Mouse (Mus musculus): ENCODE data around the gene Ntsr2. TPM values are rescaled to one million over a fixed set of nuclear protein-coding genes. Genes with fewer than 3 reads are reported as not detected.

Ntsr2 gene
- 0.14 TPM in 1 of 2 replicates, not detected in the other for polyA plus RNA-seq (2016; fragmentation: Nextera tagmentation; extraction: Ambion mirVana)

DNA sequence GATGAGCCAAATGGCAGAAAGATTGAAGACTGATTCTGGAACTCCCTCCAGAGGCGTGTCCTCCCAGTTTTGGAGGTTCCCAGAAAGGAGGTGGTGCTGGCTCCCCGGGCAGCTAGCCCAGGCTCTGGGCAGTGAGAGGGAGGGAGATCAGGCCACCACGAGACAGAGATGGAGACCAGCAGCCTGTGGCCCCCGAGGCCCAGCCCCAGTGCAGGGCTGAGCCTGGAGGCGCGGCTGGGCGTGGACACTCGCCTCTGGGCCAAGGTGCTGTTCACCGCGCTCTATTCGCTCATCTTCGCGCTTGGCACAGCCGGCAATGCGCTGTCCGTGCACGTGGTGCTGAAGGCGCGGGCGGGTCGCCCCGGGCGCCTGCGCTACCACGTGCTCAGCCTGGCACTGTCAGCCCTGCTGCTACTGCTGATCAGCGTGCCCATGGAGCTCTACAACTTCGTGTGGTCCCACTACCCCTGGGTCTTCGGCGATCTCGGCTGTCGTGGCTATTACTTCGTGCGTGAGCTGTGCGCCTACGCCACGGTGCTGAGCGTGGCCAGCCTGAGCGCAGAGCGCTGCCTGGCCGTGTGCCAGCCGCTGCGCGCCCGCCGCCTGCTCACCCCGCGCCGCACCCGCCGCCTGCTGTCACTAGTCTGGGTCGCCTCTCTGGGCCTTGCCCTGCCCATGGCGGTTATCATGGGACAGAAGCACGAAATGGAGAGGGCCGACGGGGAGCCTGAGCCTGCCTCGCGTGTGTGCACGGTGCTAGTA, at the start of gene Ntsr2:
Gene Ntsr2, plus strand, starts transcription at position 51 of the 762 bp plus-strand sequence.
- H3K9ac ChIP-seq (replicated peaks), result no peak within 1 kb of the TSS
- peak within 1 kb of the TSS; percentile 30 for H3K4me3 ChIP-seq
- 6% methylated on average over 58 of the region's 58 CpGs for WGBS
- no peak within 1 kb of the TSS for H3K27ac ChIP-seq (replicated peaks)
- peaks cover 8% of the 10 kb centered on the region for H3K4me1 ChIP-seq
- no peaks in the 10 kb centered on the region for H3K36me3 ChIP-seq
- H3K27me3 ChIP-seq, result peaks cover 46% of the 10 kb centered on the region
- ATAC-seq (ENCODE audit: low FRiP score, low read depth), result peak; percentile 79
- H3K4me2 ChIP-seq (replicated peaks), result peak within 1 kb of the TSS; percentile 50
- no peaks in the 10 kb centered on the region for H3K9me3 ChIP-seq

DNA sequence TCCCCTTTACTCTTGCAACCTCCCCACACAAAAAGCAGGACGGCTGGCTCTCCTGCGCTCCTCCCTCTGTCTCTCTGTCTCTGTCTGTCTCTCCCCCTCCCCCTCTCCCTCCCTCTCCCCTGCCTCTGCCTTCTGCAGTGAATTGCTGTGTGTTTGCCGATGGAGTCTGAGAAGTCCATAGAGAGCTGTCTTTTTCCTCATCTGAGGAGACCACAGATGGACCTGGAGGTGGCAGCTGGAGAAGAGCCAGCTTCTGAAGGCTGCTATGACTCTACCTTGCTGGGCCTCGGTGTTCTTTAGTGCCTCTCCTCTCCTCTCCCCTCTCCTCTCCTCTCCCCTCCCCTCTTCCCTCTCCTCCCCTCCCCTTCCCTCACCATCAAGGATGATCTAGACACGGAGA, 47.6 kb upstream of the Ntsr2 start:
- Histone ChIP-seq H3K4me2 (replicated peaks) (no peak overlapping the region), H3K4me3 (no peak overlapping the region), H3K27me3 (no peaks in the 10 kb centered on the region), H3K4me1 (no peaks in the 10 kb centered on the region), H3K27ac (replicated peaks) (no peak overlapping the region), H3K36me3 (no peaks in the 10 kb centered on the region), H3K9ac (replicated peaks) (no peak overlapping the region), H3K9me3 (no peaks in the 10 kb centered on the region)
- WGBS, result 77% methylated on average over 5 of the region's 5 CpGs
- ATAC-seq (ENCODE audit: low FRiP score, low read depth), result no peak

DNA sequence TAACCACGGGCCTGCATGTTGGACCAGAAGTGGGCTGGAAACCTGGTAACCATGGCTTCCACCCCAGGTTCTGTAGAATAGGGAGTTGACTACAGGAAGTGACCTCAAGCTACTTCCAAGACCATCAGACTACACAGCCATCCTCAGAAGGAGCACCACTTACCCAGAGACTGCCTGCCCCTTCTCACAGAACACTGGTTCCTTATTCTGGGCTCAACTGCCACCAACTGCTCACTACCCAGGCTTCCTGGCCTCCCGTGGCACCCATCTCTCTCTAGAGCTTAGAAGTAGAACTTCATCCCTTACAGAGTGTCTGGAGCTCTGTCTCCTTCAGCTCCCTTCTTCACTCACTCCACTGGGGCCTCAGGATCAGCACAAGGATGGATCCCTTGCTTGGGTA, 42.2 kb upstream of the Ntsr2 start, which contains the start of gene Lpin1:
Gene Lpin1, minus strand, starts transcription at position 31 of the 400 bp plus-strand sequence.
- Histone ChIP-seq H3K9me3 (no peaks in the 10 kb centered on the region), H3K4me1 (no peaks in the 10 kb centered on the region), H3K27me3 (no peaks in the 10 kb centered on the region), H3K36me3 (no peaks in the 10 kb centered on the region), H3K4me2 (replicated peaks) (no peak within 1 kb of the TSS), H3K9ac (replicated peaks) (no peak within 1 kb of the TSS), H3K27ac (replicated peaks) (no peak within 1 kb of the TSS), H3K4me3 (no peak within 1 kb of the TSS)
- 71% methylated on average over 2 of the region's 2 CpGs for WGBS
- no peak for ATAC-seq (ENCODE audit: low FRiP score, low read depth)

DNA sequence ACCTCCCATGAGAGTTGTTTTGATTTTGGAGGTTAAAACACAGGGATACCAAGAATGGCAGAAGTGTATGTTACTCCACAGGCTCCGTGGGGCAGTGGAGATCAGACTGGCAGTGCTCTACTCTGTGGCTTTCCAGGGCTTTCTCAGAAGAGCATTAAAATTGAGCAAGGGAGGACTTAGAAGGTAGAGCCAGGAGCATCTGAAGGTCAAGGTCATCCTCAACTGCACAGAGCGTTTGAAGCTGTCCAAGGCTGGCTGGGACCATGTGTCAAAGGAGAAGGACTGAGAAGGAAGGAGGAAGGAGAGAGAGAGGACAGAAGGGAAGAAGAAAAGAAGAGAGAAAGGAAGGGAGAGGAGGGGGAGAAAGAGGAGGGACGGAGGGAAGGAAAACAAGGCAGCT, 38.6 kb upstream of the Ntsr2 start:
- ATAC-seq (ENCODE audit: low FRiP score, low read depth), result no peak
- WGBS, result 73% methylated on average over 3 of the region's 3 CpGs
- Histone ChIP-seq H3K4me3 (no peak overlapping the region), H3K9me3 (no peaks in the 10 kb centered on the region), H3K9ac (replicated peaks) (no peak overlapping the region), H3K27ac (replicated peaks) (no peak overlapping the region), H3K36me3 (no peaks in the 10 kb centered on the region), H3K27me3 (no peaks in the 10 kb centered on the region), H3K4me2 (replicated peaks) (no peak overlapping the region), H3K4me1 (peaks cover 12% of the 10 kb centered on the region)

DNA sequence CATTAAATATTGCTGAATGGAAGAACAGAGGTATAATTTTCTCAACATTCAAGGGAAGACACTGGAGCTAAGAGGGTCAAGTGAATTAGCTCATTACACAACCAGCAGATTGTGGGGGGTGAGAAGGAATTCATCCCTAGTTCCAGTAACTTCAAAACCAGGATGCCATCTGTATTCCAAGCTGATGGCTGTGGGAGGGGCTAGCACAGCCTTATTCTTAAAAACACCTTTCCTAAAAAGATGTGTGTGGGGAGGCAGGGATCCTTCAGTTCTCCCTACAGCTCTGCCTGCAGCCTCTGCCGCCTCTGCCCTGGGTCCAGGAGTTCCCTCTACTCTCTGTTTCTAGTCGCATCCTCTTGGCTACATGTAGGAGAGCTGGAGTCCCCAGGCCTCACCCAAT, 37.4 kb upstream of the Ntsr2 start:
- Histone ChIP-seq H3K36me3 (no peaks in the 10 kb centered on the region), H3K9me3 (no peaks in the 10 kb centered on the region), H3K27me3 (no peaks in the 10 kb centered on the region), H3K4me2 (replicated peaks) (no peak overlapping the region), H3K4me3 (no peak overlapping the region), H3K4me1 (peaks cover 13% of the 10 kb centered on the region), H3K9ac (replicated peaks) (no peak overlapping the region), H3K27ac (replicated peaks) (no peak overlapping the region)
- ATAC-seq (ENCODE audit: low FRiP score, low read depth), result no peak
- 78% methylated on average over 2 of the region's 2 CpGs for WGBS

DNA sequence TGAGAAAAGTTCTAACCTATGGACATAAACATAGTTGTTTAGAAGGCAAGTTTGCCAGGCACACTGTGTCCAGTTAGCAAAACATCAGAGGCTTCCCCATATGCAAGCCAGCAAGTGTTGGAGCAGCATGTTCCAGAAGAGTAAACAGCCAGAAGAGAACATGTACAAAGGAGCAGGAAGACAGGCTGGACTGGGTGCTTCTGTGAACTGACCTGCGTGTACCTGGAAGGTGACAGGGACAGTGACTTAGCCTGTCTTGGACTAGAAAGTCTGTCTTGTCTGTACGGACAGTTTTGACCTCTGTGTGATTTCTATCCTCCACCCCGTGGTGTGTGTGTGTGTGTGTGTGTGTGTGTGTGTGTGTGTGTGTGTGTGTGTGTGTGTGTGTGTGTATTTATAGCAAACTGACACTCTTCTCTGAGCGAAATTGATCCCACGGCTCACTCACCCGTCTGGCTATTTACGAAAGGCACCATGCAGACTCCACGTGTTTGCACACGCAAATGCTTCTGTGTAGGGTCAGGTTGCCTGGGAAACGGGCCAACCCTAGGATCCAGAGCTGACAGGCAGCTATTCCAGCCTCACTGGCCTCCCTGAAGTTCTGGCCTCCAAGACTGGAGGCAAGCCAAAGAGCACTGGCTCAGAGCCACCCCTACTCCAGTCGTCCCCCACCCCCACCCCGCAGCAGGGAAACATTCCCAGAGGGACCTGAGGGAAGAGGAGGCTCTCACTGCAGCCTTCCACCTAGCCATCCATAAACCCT, 34.5 kb upstream of the Ntsr2 start:
- no peak overlapping the region for H3K4me3 ChIP-seq
- peak; percentile 86 for ATAC-seq (ENCODE audit: low FRiP score, low read depth)
- no peak overlapping the region for H3K4me2 ChIP-seq (replicated peaks)
- H3K27ac ChIP-seq (replicated peaks), result peak overlapping the region; percentile 35; the same call in 1 of the 2 replicates
- H3K9me3 ChIP-seq, result no peaks in the 10 kb centered on the region
- H3K27me3 ChIP-seq, result no peaks in the 10 kb centered on the region
- no peak overlapping the region for H3K9ac ChIP-seq (replicated peaks)
- 19% methylated on average over 12 of the region's 12 CpGs for whole genome bisulfite sequencing
- no peaks in the 10 kb centered on the region for H3K36me3 ChIP-seq
- H3K4me1 ChIP-seq, result peaks cover 13% of the 10 kb centered on the region

DNA sequence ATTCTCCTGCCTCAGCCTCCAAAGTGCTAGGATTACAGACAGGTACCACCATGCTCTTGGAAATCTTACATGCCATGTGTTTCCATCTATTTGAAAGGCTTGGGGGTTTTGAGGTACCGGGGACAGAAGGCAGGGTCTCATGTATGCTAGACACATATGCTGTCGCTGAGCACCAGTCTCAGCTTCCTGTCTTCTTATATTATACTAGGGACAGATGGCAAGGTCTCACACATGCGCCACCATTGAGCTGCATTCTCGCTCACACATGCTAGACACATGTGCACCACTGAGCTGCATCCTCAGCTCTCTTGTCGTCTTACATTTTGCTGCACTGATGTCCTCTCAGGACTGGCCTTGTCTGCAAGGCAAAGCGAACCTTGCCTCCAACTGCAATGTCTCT, 33.7 kb upstream of the Ntsr2 start:
- ATAC-seq (ENCODE audit: low FRiP score, low read depth), result 0 out of 2 replicates have a peak, but pooled peaks have one; percentile 4
- Histone ChIP-seq H3K9me3 (no peaks in the 10 kb centered on the region), H3K4me3 (no peak overlapping the region), H3K4me1 (peaks cover 13% of the 10 kb centered on the region), H3K27ac (replicated peaks) (no peak overlapping the region), H3K36me3 (no peaks in the 10 kb centered on the region), H3K4me2 (replicated peaks) (no peak overlapping the region), H3K27me3 (no peaks in the 10 kb centered on the region), H3K9ac (replicated peaks) (no peak overlapping the region)
- WGBS, result 82% methylated on average over 6 of the region's 6 CpGs

DNA sequence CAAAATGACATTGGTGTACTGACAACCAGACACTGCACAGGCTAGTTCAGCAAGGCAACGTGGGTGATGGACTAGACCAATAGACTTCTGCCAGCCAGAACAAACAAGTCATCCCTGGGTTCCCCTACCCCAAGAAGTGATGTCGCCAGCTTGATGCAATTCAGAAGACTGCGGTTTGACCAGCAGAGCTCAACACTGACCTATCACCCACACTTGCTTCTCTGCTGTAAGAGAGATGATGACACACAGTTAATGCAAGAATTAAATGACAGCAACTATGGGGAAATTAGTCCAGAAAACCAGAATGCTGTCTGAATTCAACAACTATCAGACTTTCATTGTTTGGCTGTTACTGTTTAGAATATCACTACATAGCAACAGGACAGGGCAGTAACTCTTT, 33.0 kb upstream of the Ntsr2 start:
- no peaks in the 10 kb centered on the region for H3K36me3 ChIP-seq
- H3K4me3 ChIP-seq, result no peak overlapping the region
- WGBS, result 89% methylated on average over 3 of the region's 3 CpGs
- no peaks in the 10 kb centered on the region for H3K9me3 ChIP-seq
- ATAC-seq (ENCODE audit: low FRiP score, low read depth), result no peak
- H3K27ac ChIP-seq (replicated peaks), result no peak overlapping the region
- H3K4me1 ChIP-seq, result peaks cover 13% of the 10 kb centered on the region
- H3K4me2 ChIP-seq (replicated peaks), result no peak overlapping the region
- H3K27me3 ChIP-seq, result no peaks in the 10 kb centered on the region
- no peak overlapping the region for H3K9ac ChIP-seq (replicated peaks)

DNA sequence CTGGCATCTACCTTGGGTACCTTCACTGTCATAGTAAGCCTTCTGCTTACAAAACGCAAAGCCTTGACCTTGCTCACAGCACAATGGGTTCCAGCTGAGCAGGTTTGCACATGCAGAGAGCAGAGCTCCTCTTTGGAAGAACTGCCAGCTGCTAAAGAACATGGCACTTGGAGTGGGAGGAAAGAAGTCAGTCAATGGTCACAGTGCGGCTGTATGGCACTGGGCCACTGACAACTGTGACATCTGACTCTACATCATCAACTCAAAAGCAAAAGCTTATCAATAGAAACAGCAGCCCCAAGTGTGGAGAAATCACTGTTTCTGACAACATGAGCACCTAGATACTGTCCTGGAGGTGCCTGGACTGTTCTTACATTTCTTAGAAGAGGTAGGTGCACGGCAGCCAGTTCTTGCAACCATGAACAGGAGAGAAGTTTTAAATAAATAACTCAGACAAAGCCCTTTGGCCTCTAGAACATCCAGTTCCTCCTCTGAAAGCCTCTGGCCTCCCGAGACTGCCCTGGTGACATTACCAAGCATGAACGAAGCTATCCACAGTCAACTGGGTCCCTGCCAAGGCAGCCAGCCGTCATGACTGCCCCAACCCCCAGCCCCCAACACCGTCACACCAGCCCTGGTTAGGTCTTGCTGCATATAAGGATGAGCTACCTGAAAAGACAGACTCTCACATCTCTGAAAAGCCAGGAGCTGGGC, 22.9 kb upstream of the Ntsr2 start:
- 77% methylated on average over 7 of the region's 7 CpGs for WGBS
- no peak overlapping the region for H3K4me2 ChIP-seq (replicated peaks)
- H3K9me3 ChIP-seq, result no peaks in the 10 kb centered on the region
- no peak overlapping the region for H3K27ac ChIP-seq (replicated peaks)
- no peak for ATAC-seq (ENCODE audit: low FRiP score, low read depth)
- H3K9ac ChIP-seq (replicated peaks), result no peak overlapping the region
- H3K36me3 ChIP-seq, result no peaks in the 10 kb centered on the region
- no peaks in the 10 kb centered on the region for H3K4me1 ChIP-seq
- no peak overlapping the region for H3K4me3 ChIP-seq
- no peaks in the 10 kb centered on the region for H3K27me3 ChIP-seq

DNA sequence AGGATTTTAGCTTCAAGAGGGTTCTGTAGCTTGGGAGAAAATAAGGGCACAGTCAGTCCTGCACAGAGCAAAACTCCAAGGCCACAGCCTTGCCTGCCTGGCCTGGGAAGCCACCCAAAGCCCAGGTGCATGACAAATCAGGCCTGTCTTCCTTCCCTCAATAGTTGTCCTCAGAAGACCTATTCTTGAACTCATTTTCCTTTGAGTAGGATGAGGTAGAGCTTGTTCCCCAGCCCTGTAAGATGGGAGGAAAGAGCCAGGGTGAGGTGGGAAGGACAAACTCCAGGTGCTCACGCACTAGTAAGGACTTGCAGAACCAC, 22.4 kb upstream of the Ntsr2 start:
- no peaks in the 10 kb centered on the region for H3K9me3 ChIP-seq
- H3K4me1 ChIP-seq, result no peaks in the 10 kb centered on the region
- no peaks in the 10 kb centered on the region for H3K27me3 ChIP-seq
- 89% methylated on average over 1 of the region's 1 CpGs for WGBS
- no peak overlapping the region for H3K27ac ChIP-seq (replicated peaks)
- no peaks in the 10 kb centered on the region for H3K36me3 ChIP-seq
- H3K4me3 ChIP-seq, result no peak overlapping the region
- H3K4me2 ChIP-seq (replicated peaks), result no peak overlapping the region
- no peak for ATAC-seq (ENCODE audit: low FRiP score, low read depth)
- no peak overlapping the region for H3K9ac ChIP-seq (replicated peaks)

DNA sequence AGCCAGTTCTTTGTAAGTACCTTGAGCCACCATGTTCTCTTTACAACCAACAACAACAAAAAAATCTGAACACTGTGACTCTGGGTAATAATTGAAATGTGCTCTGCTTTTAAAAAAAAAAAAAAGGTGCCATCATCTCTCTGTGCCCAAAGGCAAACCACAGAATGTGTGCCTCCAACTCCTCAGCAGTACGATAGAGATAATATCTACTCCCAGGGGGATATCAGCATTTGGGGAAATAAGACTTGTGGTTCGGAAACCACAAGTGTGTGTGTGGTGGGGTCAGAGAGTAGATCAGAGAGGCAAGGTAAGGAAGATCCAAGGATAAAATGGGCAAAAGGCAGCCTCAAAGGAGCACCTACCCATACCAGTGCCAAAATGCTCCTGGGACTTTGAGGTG, 21.8 kb upstream of the Ntsr2 start:
- Histone ChIP-seq H3K4me1 (no peaks in the 10 kb centered on the region), H3K9me3 (no peaks in the 10 kb centered on the region), H3K4me3 (no peak overlapping the region), H3K9ac (replicated peaks) (no peak overlapping the region), H3K36me3 (no peaks in the 10 kb centered on the region), H3K27ac (replicated peaks) (no peak overlapping the region), H3K4me2 (replicated peaks) (no peak overlapping the region), H3K27me3 (no peaks in the 10 kb centered on the region)
- no peak for ATAC-seq (ENCODE audit: low FRiP score, low read depth)
- WGBS, result 81% methylated on average over 2 of the region's 2 CpGs

DNA sequence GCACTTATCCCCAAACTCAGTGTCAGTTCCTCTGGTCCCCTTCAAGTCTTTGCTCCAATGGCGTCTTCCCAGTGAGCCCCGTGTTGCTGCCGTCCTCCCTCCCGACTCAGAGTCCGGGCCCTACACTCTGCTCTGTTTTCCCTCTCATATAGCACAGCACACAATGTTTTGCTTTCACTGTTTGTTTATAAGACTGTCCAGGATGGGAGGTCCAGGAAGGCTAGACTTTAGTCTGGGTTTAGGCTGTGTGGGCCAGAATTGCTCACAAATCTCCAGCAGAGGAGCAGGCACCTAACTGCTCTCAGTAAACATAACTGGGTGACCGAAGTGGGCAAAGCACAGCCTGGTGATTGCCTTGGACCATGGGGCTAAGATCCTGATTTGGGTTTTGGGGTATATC, 19.9 kb upstream of the Ntsr2 start:
- ATAC-seq (ENCODE audit: low FRiP score, low read depth), result no peak
- WGBS, result 84% methylated on average over 6 of the region's 6 CpGs
- no peak overlapping the region for H3K9ac ChIP-seq (replicated peaks)

More for the DNA sequence above, 19.9 kb upstream of the Ntsr2 start:
- Histone ChIP-seq H3K4me3 (no peak overlapping the region), H3K27me3 (no peaks in the 10 kb centered on the region), H3K4me2 (replicated peaks) (no peak overlapping the region), H3K27ac (replicated peaks) (no peak overlapping the region), H3K4me1 (no peaks in the 10 kb centered on the region), H3K9me3 (no peaks in the 10 kb centered on the region), H3K36me3 (no peaks in the 10 kb centered on the region)

All from midbrain, embryonic 12.5 days (tissue).